Mouse (Mus musculus) cortical plate, adult 2 months (tissue): ENCODE measurements around the gene Arrb2.

Source experiments
- CTCF ChIP-seq: fragments of 200-500 bp; IDR thresholded peaks from 2 replicates; pipeline ENCODE4 v1.5.1; 2011; ENCODE audit warnings: mild to moderate bottlenecking, control low read depth, low read length; ENCODE audit not compliant: insufficient read depth; ENCODE audit errors: extremely low read depth
- POLR2A ChIP-seq: fragments of 200-500 bp; IDR thresholded peaks from 2 replicates; pipeline ENCODE4 v1.6.1; 2011; ENCODE audit warnings: mild to moderate bottlenecking, low read length, control low read depth; ENCODE audit not compliant: insufficient read depth; ENCODE audit errors: extremely low read depth

DNA sequence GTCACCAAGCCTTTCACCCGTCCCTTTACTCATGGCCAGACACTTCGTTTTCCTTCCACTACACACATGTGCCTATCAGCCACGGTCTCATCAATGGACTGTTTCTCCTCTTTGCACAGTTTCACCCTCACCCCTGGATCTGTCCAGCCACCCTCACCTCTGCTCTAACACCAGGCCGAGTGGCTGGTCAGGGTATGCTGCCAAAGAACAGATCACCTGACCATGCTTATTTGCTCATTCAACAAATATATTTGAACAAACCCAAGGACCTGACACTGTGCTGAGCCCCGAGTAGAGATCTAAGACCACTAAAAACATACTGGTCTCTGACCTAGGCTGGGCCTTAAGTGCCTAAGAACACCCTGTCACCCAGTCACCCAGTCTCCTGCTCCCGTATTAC, 12.2 kb downstream of the Arrb2 start:
- TF ChIP-seq CTCF = no peak
- no peak for TF ChIP-seq POLR2A
